Mouse (Mus musculus) myocyte (in vitro differentiated cells): Measurements from ENCODE around the gene Traf6.

ENCODE experiments used
- CEBPB ChIP-seq: IDR thresholded peaks from 2 replicates; pipeline ENCODE4 v1.6.1; 2011; ENCODE audit warnings: mild to moderate bottlenecking, moderate library complexity; ENCODE audit not compliant: poor library complexity, insufficient read depth, severe bottlenecking
- E2F4 ChIP-seq: IDR thresholded peaks from one replicate; pipeline ENCODE4 v1.6.1; 2011; ENCODE audit warnings: mild to moderate bottlenecking, control low read depth, moderate library complexity; ENCODE audit not compliant: insufficient read depth
- MYOD1 ChIP-seq, 3 experiments: IDR thresholded peaks; one replicate each; pipeline ENCODE4 v1.6.1; 2011; ENCODE audit warnings: control low read depth in 2 of 3, low read depth in 2 of 3, mild to moderate bottlenecking in 2 of 3, moderate library complexity in 1 of 3; ENCODE audit not compliant: insufficient read length in 2 of 3, control insufficient read depth in 1 of 3
- POLR2A ChIP-seq: IDR thresholded peaks from one replicate; pipeline ENCODE4 v1.6.1; 2011; ENCODE audit warnings: low read depth, mild to moderate bottlenecking, control low read depth, moderate library complexity; ENCODE audit not compliant: insufficient read length
- POLR2AphosphoS2 ChIP-seq: IDR thresholded peaks from one replicate; pipeline ENCODE4 v1.6.1; 2011; ENCODE audit warnings: low read depth, control low read depth; ENCODE audit not compliant: insufficient read length
- REST ChIP-seq: IDR thresholded peaks from one replicate; pipeline ENCODE4 v1.6.1; 2011; ENCODE audit warnings: mild to moderate bottlenecking, control low read depth, moderate library complexity; ENCODE audit not compliant: insufficient read depth, insufficient read length
- TCF12 ChIP-seq: IDR thresholded peaks from one replicate; pipeline ENCODE4 v1.6.1; 2011; ENCODE audit warnings: mild to moderate bottlenecking, control low read depth; ENCODE audit not compliant: poor library complexity, insufficient read depth, severe bottlenecking
- USF1 ChIP-seq: IDR thresholded peaks from one replicate; pipeline ENCODE4 v1.6.1; 2011; ENCODE audit warnings: low read depth, mild to moderate bottlenecking, control low read depth, moderate library complexity

DNA sequence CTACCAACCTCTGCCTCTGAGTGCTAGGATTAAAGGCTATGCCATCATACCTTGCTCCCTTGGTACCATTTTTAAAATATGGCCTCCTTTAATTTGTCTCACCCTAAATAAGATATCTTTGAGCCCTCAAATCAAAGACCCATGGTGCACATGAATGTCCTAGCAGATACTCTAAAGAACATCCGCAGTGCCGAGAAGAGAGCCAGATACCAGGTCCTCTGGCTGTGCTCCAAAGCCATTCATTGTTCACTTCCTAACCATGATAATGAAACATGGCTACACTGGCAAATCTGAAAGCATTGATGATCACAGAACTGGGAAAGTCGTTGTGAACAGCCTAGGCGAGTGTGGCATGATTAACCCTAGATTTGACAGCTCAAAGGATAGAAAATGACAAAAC is 14.8 kb downstream of the Traf6 start:
- no peak for TF ChIP-seq USF1
- TF ChIP-seq POLR2AphosphoS2: no peak
- no peak for TF ChIP-seq POLR2A
- TF ChIP-seq TCF12: no peak
- TF ChIP-seq MYOD1 (IDR thresholded peaks at IDR 0.05; ENCODE audit: control insufficient read depth in 1 of 3, insufficient read length in 2 of 3, low read depth in 2 of 3): no peak
- TF ChIP-seq CEBPB: no peak
- TF ChIP-seq REST: no peak
- TF ChIP-seq E2F4: no peak
